Mouse (Mus musculus) myocyte (in vitro differentiated cells): Measurements from ENCODE around the gene Tmeff2.

Experiments used
- CEBPB ChIP-seq: IDR thresholded peaks from 2 replicates; pipeline ENCODE4 v1.6.1; 2011; ENCODE audit warnings: mild to moderate bottlenecking, moderate library complexity; ENCODE audit not compliant: poor library complexity, insufficient read depth, severe bottlenecking
- MAX ChIP-seq: IDR thresholded peaks from one replicate; pipeline ENCODE4 v1.6.1; 2011; ENCODE audit warnings: low read depth, mild to moderate bottlenecking, control low read depth
- MYOD1 ChIP-seq, 3 experiments: IDR thresholded peaks; one replicate each; pipeline ENCODE4 v1.6.1; 2011; ENCODE audit warnings: control low read depth in 2 of 3, low read depth in 2 of 3, mild to moderate bottlenecking in 2 of 3, moderate library complexity in 1 of 3; ENCODE audit not compliant: insufficient read length in 2 of 3, control insufficient read depth in 1 of 3
- POLR2A ChIP-seq: IDR thresholded peaks from one replicate; pipeline ENCODE4 v1.6.1; 2011; ENCODE audit warnings: low read depth, mild to moderate bottlenecking, control low read depth, moderate library complexity; ENCODE audit not compliant: insufficient read length
- POLR2AphosphoS2 ChIP-seq: IDR thresholded peaks from one replicate; pipeline ENCODE4 v1.6.1; 2011; ENCODE audit warnings: low read depth, control low read depth; ENCODE audit not compliant: insufficient read length
- TCF12 ChIP-seq: IDR thresholded peaks from one replicate; pipeline ENCODE4 v1.6.1; 2011; ENCODE audit warnings: mild to moderate bottlenecking, control low read depth; ENCODE audit not compliant: poor library complexity, insufficient read depth, severe bottlenecking
- USF1 ChIP-seq: IDR thresholded peaks from one replicate; pipeline ENCODE4 v1.6.1; 2011; ENCODE audit warnings: low read depth, mild to moderate bottlenecking, control low read depth, moderate library complexity

DNA sequence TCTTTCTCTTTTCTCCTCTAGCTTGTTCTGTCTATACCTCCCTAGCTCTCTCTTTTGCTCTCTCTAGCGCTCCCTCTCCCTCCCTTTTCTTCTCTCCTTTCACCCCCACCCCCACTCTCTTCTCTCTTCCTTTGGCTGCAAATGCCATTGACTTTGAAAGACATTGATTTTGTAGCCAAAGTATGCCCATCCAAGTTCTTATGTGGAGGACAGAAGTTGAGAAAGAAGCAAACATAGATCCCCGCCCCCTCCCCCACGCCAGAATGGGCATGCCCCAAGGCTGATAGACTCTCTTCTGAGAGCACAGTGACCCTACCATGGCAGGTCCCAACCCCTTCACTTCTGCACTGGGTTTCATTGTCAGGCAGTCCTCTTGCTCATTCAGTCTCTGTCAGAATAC, 28.3 kb downstream of the Tmeff2 start:
- TF ChIP-seq MYOD1 (IDR thresholded peaks at IDR 0.05; ENCODE audit: control insufficient read depth in 1 of 3, insufficient read length in 2 of 3, low read depth in 2 of 3) (no peak), POLR2A (no peak), USF1 (no peak), MAX (no peak), TCF12 (no peak), CEBPB (no peak), POLR2AphosphoS2 (no peak)
